Mouse (Mus musculus): ENCODE data around the gene Nprl3. TPM values are rescaled to one million over a fixed set of nuclear protein-coding genes. Genes with fewer than 3 reads are reported as not detected.

Nprl3 gene
- polyA plus RNA-seq, 1 experiment from 2014 or later, result 47.8 TPM

- WGBS, result 82% methylated on average over 5 of the region's 5 CpGs
- Histone ChIP-seq H3K4me3 (no peak overlapping the region), H3K27ac (replicated peaks) (no peak overlapping the region), H3K9me3 (no peaks in the 10 kb centered on the region), H3K36me3 (replicated peaks) (no peaks in the 10 kb centered on the region), H3K4me1 (peaks cover 32% of the 10 kb centered on the region), H3K27me3 (replicated peaks; ENCODE audit: low read depth, poor library complexity, severe bottlenecking) (peaks cover 20% of the 10 kb centered on the region)
- DNase-seq (ENCODE audit: low spot score), result no peak
Measured at GRCm38 (mm10) chr11:32194626-32195025, 72.9 kb downstream of the Nprl3 start.

DNA sequence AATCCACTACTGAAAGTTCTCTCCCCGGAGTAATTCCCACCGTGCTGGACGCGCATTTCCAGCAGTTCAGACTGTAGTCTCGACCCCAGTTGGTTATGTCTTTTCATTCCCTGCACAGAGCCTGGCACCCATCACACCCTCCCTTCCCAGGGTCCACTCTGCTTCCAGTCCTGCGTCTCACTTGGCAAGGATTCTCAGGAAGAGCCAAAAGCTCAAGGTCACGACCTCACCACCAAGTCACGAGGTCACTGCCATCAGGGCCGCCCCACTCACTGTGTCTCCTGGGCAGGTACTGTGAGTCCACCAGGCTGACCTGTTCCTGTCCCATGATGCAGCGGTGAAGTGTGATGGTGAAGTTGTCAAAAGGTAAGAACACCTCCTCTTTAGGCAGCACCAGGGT, 73.4 kb downstream of the Nprl3 start:
- DNase-seq (ENCODE audit: low spot score), result no peak
- H3K4me3 ChIP-seq, result no peak overlapping the region
- no peak overlapping the region for H3K27ac ChIP-seq (replicated peaks)
- no peaks in the 10 kb centered on the region for H3K9me3 ChIP-seq
- peaks cover 31% of the 10 kb centered on the region for H3K4me1 ChIP-seq
- peaks cover 18% of the 10 kb centered on the region for H3K27me3 ChIP-seq (replicated peaks; ENCODE audit: low read depth, poor library complexity, severe bottlenecking)
- no peaks in the 10 kb centered on the region for H3K36me3 ChIP-seq (replicated peaks)
- WGBS, result 74% methylated on average over 10 of the region's 10 CpGs

DNA sequence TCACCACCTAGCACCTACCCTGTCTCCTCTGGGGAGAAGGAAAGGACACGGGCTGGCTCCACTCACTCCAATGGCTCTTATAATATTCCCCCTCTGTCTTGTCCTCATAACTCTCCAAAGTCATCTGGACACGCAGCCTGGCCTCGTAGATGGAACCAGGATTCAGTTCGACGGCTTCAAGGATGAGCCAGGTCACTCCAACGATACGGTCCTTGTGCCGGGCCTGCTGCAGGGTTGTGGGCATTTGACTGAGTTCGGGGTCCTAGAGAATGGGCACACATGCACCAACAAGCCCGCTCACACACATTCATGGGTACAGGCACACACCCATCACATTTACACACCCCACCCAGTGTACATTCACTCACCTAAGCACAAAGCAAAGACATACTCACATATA, 74.4 kb downstream of the Nprl3 start:
- H3K4me1 ChIP-seq, result peaks cover 22% of the 10 kb centered on the region
- no peak overlapping the region for H3K27ac ChIP-seq (replicated peaks)
- H3K27me3 ChIP-seq (replicated peaks; ENCODE audit: low read depth, poor library complexity, severe bottlenecking), result peaks cover 8% of the 10 kb centered on the region
- no peaks in the 10 kb centered on the region for H3K9me3 ChIP-seq
- WGBS, result 91% methylated on average over 10 of the region's 10 CpGs
- no peak overlapping the region for H3K4me3 ChIP-seq
- no peak for DNase-seq (ENCODE audit: low spot score)
- no peaks in the 10 kb centered on the region for H3K36me3 ChIP-seq (replicated peaks)

DNA sequence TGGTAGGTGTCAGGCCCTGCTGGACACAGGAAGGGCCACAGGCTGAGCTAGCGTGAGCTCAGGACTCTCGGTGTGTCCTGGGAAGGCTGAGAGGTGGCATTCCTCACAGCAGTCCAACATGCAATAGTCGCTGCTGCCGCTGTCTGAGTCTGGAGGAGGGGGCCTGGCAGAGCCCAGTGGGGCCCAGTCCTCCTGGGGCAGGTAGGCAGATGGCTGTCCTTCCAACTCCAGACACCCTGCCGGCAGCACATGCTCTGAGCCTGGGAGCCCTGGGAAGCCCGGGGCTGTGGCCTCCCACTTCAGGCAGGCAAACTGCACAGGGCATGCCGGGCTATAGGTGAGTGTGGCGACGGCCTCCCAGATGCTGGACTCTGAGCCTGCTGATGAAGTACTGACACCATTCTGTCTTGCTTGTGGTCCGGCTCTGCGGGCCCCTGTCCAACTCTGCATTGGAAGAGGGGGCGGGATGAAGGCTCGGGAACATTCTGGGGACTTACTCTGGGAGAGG, 76.8 kb downstream of the Nprl3 start:
- Histone ChIP-seq H3K4me3 (no peak overlapping the region), H3K27ac (replicated peaks) (no peak overlapping the region; the same call in 1 of the 2 replicates), H3K27me3 (replicated peaks; ENCODE audit: low read depth, poor library complexity, severe bottlenecking) (peaks cover 6% of the 10 kb centered on the region), H3K36me3 (replicated peaks) (no peaks in the 10 kb centered on the region), H3K9me3 (no peaks in the 10 kb centered on the region), H3K4me1 (peaks cover 15% of the 10 kb centered on the region)
- DNase-seq (ENCODE audit: low spot score), result no peak
- 72% methylated on average over 13 of the region's 13 CpGs for WGBS

DNA sequence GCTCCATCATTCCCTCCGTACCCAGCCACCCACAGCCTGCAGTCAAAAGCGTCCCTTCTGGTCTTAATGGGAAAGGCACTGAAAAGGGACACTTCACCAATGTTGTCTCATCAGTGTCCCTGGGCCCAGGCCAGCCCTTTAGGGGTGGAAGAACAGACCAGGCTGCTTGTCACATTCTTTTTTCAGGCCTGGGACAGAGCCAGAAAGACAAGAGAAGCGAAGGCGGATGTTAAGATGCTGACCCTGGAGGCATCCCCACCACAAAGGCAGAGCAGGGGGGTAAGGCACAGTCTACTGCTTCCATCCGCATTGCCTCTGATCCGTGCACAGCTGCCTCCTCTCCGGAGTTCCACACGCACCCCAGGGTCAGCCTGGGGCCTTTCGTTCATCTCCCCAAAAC, 77.4 kb downstream of the Nprl3 start:
- peaks cover 15% of the 10 kb centered on the region for H3K4me1 ChIP-seq
- no peak for DNase-seq (ENCODE audit: low spot score)
- H3K36me3 ChIP-seq (replicated peaks), result no peaks in the 10 kb centered on the region
- no peak overlapping the region; the same call in 1 of the 2 replicates for H3K27ac ChIP-seq (replicated peaks)
- H3K9me3 ChIP-seq, result no peaks in the 10 kb centered on the region
- WGBS, result 79% methylated on average over 9 of the region's 9 CpGs
- peaks cover 6% of the 10 kb centered on the region for H3K27me3 ChIP-seq (replicated peaks; ENCODE audit: low read depth, poor library complexity, severe bottlenecking)
- H3K4me3 ChIP-seq, result no peak overlapping the region

GRCm38 (mm10) chr11:32189434-32189833, 78.1 kb downstream of the Nprl3 start:
- H3K27me3 ChIP-seq (replicated peaks; ENCODE audit: low read depth, poor library complexity, severe bottlenecking), result peaks cover 3% of the 10 kb centered on the region
- WGBS, result 66% methylated on average over 5 of the region's 5 CpGs

DNA sequence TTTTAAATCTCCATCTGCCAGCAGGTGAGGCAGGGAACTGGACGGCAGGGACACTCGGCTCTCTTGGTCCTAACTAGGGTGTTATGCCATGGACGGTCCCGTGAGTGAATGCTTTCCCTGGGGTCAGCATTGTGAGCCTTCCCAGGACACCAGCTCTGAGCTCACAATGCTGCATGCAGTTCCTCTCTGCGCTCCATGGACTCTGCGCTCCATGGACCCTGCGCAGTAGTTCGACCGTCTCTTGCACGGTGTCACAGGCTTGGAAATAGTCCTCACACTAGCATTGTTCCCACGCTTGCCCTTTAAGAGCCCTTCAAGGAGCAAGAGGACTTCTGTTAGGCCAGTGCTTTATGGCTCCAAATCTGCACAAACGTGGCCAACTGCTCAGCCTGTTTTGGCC, 78.6 kb downstream of the Nprl3 start:
- 84% methylated on average over 12 of the region's 12 CpGs for WGBS

More at GRCm38 (mm10) chr11:32189434-32189833, 78.1 kb downstream of the Nprl3 start:
- no peaks in the 10 kb centered on the region for H3K9me3 ChIP-seq
- H3K27ac ChIP-seq (replicated peaks), result no peak overlapping the region
- H3K4me3 ChIP-seq, result no peak overlapping the region
- H3K4me1 ChIP-seq, result peaks cover 15% of the 10 kb centered on the region
- DNase-seq (ENCODE audit: low spot score), result no peak
- H3K36me3 ChIP-seq (replicated peaks), result no peaks in the 10 kb centered on the region

GRCm38 (mm10) chr11:32187256-32187655, 80.3 kb downstream of the Nprl3 start:
- Histone ChIP-seq H3K9me3 (no peaks in the 10 kb centered on the region), H3K4me1 (peaks cover 8% of the 10 kb centered on the region; the same call in 1 of the 2 replicates), H3K4me3 (no peak overlapping the region), H3K27me3 (replicated peaks; ENCODE audit: low read depth, poor library complexity, severe bottlenecking) (no peaks in the 10 kb centered on the region), H3K27ac (replicated peaks) (no peak overlapping the region), H3K36me3 (replicated peaks) (no peaks in the 10 kb centered on the region)
- DNase-seq (ENCODE audit: low spot score), result no peak
- WGBS, result 91% methylated on average over 4 of the region's 4 CpGs

More for the DNA sequence above, 78.6 kb downstream of the Nprl3 start:
- H3K9me3 ChIP-seq, result no peaks in the 10 kb centered on the region
- H3K27me3 ChIP-seq (replicated peaks; ENCODE audit: low read depth, poor library complexity, severe bottlenecking), result no peaks in the 10 kb centered on the region
- H3K4me3 ChIP-seq, result no peak overlapping the region
- H3K27ac ChIP-seq (replicated peaks), result no peak overlapping the region
- no peaks in the 10 kb centered on the region for H3K36me3 ChIP-seq (replicated peaks)
- H3K4me1 ChIP-seq, result peaks cover 15% of the 10 kb centered on the region
- DNase-seq (ENCODE audit: low spot score), result no peak

- no peak overlapping the region for H3K4me3 ChIP-seq
- peaks cover 8% of the 10 kb centered on the region; the same call in 1 of the 2 replicates for H3K4me1 ChIP-seq
- WGBS, result 88% methylated on average over 3 of the region's 3 CpGs
- no peak for DNase-seq (ENCODE audit: low spot score)
- no peaks in the 10 kb centered on the region for H3K36me3 ChIP-seq (replicated peaks)
- no peak overlapping the region for H3K27ac ChIP-seq (replicated peaks)
- H3K9me3 ChIP-seq, result no peaks in the 10 kb centered on the region
- no peaks in the 10 kb centered on the region for H3K27me3 ChIP-seq (replicated peaks; ENCODE audit: low read depth, poor library complexity, severe bottlenecking)
Measured at GRCm38 (mm10) chr11:32186031-32186430, 81.5 kb downstream of the Nprl3 start.

DNA sequence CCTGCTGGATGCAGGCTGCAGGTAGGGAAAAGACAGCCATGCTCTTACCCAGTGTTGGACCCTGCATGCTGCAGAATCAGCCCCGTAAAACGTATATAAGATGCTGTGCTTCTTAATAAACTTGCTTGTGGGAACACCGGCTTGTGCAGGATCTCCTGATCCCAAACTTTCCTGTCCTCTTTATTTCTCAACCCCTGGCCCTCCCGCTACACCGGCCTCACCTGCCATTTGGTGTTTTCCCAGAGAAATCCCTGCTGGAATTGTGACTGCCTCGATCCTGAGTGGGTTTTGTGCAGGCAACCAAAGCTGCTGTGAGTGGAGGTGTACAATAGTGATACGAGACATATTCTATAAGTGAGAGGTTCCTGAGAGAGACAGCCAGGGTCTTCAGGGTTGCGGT, 83.0 kb downstream of the Nprl3 start:
- no peak for DNase-seq (ENCODE audit: low spot score)
- Histone ChIP-seq H3K4me3 (no peak overlapping the region), H3K36me3 (replicated peaks) (no peaks in the 10 kb centered on the region), H3K9me3 (no peaks in the 10 kb centered on the region), H3K4me1 (peaks cover under 1% of the 10 kb centered on the region; the same call in 1 of the 2 replicates), H3K27ac (replicated peaks) (no peak overlapping the region), H3K27me3 (replicated peaks; ENCODE audit: low read depth, poor library complexity, severe bottlenecking) (no peaks in the 10 kb centered on the region)
- WGBS, result 89% methylated on average over 8 of the region's 8 CpGs

- Histone ChIP-seq H3K27me3 (replicated peaks; ENCODE audit: low read depth, poor library complexity, severe bottlenecking) (no peaks in the 10 kb centered on the region), H3K27ac (replicated peaks) (no peak overlapping the region), H3K4me3 (no peak overlapping the region), H3K4me1 (no peaks in the 10 kb centered on the region), H3K36me3 (replicated peaks) (no peaks in the 10 kb centered on the region), H3K9me3 (no peaks in the 10 kb centered on the region)
- DNase-seq (ENCODE audit: low spot score), result peak; percentile 77
- WGBS, result 47% methylated on average over 25 of the region's 25 CpGs
Measured at GRCm38 (mm10) chr11:32181973-32182868, 85.3 kb downstream of the Nprl3 start.

GRCm38 (mm10) chr11:32181246-32181645, 86.3 kb downstream of the Nprl3 start:
- H3K9me3 ChIP-seq, result no peaks in the 10 kb centered on the region
- no peaks in the 10 kb centered on the region for H3K27me3 ChIP-seq (replicated peaks; ENCODE audit: low read depth, poor library complexity, severe bottlenecking)
- no peaks in the 10 kb centered on the region for H3K36me3 ChIP-seq (replicated peaks)
- no peak overlapping the region for H3K4me3 ChIP-seq
- no peaks in the 10 kb centered on the region for H3K4me1 ChIP-seq
- H3K27ac ChIP-seq (replicated peaks), result no peak overlapping the region
- 77% methylated on average over 4 of the region's 4 CpGs for WGBS
- DNase-seq (ENCODE audit: low spot score), result no peak

GRCm38 (mm10) chr11:32178506-32178905, 89.0 kb downstream of the Nprl3 start:
- WGBS, result 83% methylated on average over 1 of the region's 1 CpGs
- Histone ChIP-seq H3K36me3 (replicated peaks) (no peaks in the 10 kb centered on the region), H3K27me3 (replicated peaks; ENCODE audit: low read depth, poor library complexity, severe bottlenecking) (no peaks in the 10 kb centered on the region), H3K9me3 (no peaks in the 10 kb centered on the region), H3K4me1 (no peaks in the 10 kb centered on the region), H3K4me3 (no peak overlapping the region), H3K27ac (replicated peaks) (no peak overlapping the region)
- DNase-seq (ENCODE audit: low spot score), result no peak

Data from embryonic facial prominence, embryonic 10.5 days (tissue).